Mouse (Mus musculus) activated CD4-positive, CD25-positive, alpha-beta regulatory T cell, adult 9 weeks (primary cell): ENCODE measurements around the gene Serpina1b. TPM values are rescaled to one million over a fixed set of nuclear protein-coding genes. Genes with fewer than 3 reads are reported as not detected.

Source experiments
- polyA plus RNA-seq: library from polyadenylated mRNA; unstranded; fragments of 100-300 nt; shearing (Covaris generic); gene quantifications from one replicate; pipeline ENCODE4 v1.2.1, GENCODE M21; 2017

The Serpina1b gene
- not detected for polyA plus RNA-seq

GRCm38 (mm10) chr12:103830273-103830672 is at the start of gene Serpina1b:
Serpina1b (minus strand) TSS chr12:103830373.

GRCm38 (mm10) chr12:103863101-103863974 is 33.2 kb upstream of the Serpina1b start, which contains the start of gene Serpina1a:
Serpina1a (minus strand) TSS chr12:103863562.

GRCm38 (mm10) chr12:103773246-103773851 is 56.8 kb downstream of the Serpina1b start, which contains the start of gene Serpina1d:
Serpina1d (minus strand) TSS chr12:103773592.

GRCm38 (mm10) chr12:103695429-103695828 is 134.7 kb downstream of the Serpina1b start, which contains the start of gene Serpina1f:
Serpina1f (minus strand) TSS chr12:103695529.

Other genes with a start within 250 kb of the Serpina1b start
- gene Serpina10, start 198.9 kb downstream of the Serpina1b start, polyA plus RNA-seq: not detected
- not detected for gene Serpina6, start 173.2 kb downstream of the Serpina1b start, polyA plus RNA-seq
- gene Serpina16, start 154.2 kb downstream of the Serpina1b start, polyA plus RNA-seq: not detected
- not detected for gene Serpina1f, start 134.8 kb downstream of the Serpina1b start, polyA plus RNA-seq
- not detected for gene Serpina1d, start 56.8 kb downstream of the Serpina1b start, polyA plus RNA-seq
- gene Serpina1a, start 33.2 kb upstream of the Serpina1b start, polyA plus RNA-seq: not detected
- gene Serpina1c, start 74.5 kb upstream of the Serpina1b start, polyA plus RNA-seq: not detected
- not detected for gene Serpina1e, start 128.6 kb upstream of the Serpina1b start, polyA plus RNA-seq
- gene Serpina11, start 159.6 kb upstream of the Serpina1b start, polyA plus RNA-seq: not detected
- gene Serpina9, start 183.4 kb upstream of the Serpina1b start, polyA plus RNA-seq: 2.3 TPM
- not detected for gene Serpina12, start 214.1 kb upstream of the Serpina1b start, polyA plus RNA-seq